ENCODE assay signal across 18 mouse cellular contexts in genomic region chr5:25761850-25762249, GRCm38 (mm10). TPM values are rescaled to one million over a fixed set of nuclear protein-coding genes. Genes with fewer than 3 reads are reported as not detected.
DNase-seq lines count a peak whose midpoint lies in the region; ATAC-seq lines count a peak whose summit lies in the region.
"Had no signal": no experiment of that assay in that cellular context is flagged by ENCODE, and none has a peak within 500 bp of the region (broad histone marks: within the 10 kb centered on the region; RNA-seq: fewer than 3 reads in every experiment).

No protein-coding gene starts in this region.

- peak overlapping the region; percentile 87; the same call in 1 of the 2 replicates for H3K4me2 ChIP-seq in heart, embryonic 15.5 days
- H3K4me2 ChIP-seq: liver, embryonic 11.5 days; lung, embryonic 14.5 days; neural tube, embryonic 13.5 days; stomach, embryonic 15.5 days had no signal

- H3K9ac ChIP-seq in heart, embryonic 15.5 days, result no peak overlapping the region
- H3K9ac ChIP-seq: lung, embryonic 14.5 days; neural tube, embryonic 13.5 days; stomach, embryonic 15.5 days had no signal

- H3K4me1 ChIP-seq in heart, embryonic 15.5 days (replicated peaks), result peaks cover 17% of the 10 kb centered on the region

- intact Hi-C loops in heart, postnatal 10 days (cut with DNase I), result no loop called here

- H3K36me3 ChIP-seq in heart, embryonic 15.5 days, result no peaks in the 10 kb centered on the region
- H3K36me3 ChIP-seq: hindbrain, embryonic 10.5 days; neural tube, embryonic 13.5 days; stomach, embryonic 15.5 days had no signal

- no peaks in the 10 kb centered on the region for H3K27me3 ChIP-seq in heart, embryonic 15.5 days

- 51% methylated on average over 2 of the region's 2 CpGs for WGBS in heart, embryonic 15.5 days

- ATAC-seq in heart, embryonic 15.5 days (replicated peaks; ENCODE audit: insufficient number of reproducible peaks, insufficient read depth, low FRiP score, low read depth), result no peak

- peak; percentile 34 to 40 for DNase-seq in heart, adult 18-20 months
- no peak for DNase-seq in heart, postnatal 10 days
- peak; percentile 34 for DNase-seq in layer of hippocampus, adult 9-11 months
- DNase-seq in layer of hippocampus, adult 9-10 months (ENCODE audit: low spot score), result no peak
- peak; percentile 63 for DNase-seq in brain, adult 2 months (ENCODE audit: low read depth, low spot score)
- DNase-seq in spleen, postnatal 10 days (ENCODE audit: low spot score in 2 of 2), result no peak
- DNase-seq: adrenal gland, postnatal 14 days; cerebellum, postnatal 14 days; kidney, adult 11 months; kidney, postnatal 14 days; left cerebral cortex, postnatal 4 days; lung, embryonic 14.5 days had no signal

- H3K4me3 ChIP-seq in heart, embryonic 15.5 days, result no peak overlapping the region
- H3K4me3 ChIP-seq: hindbrain, embryonic 10.5 days; neural tube, embryonic 13.5 days; stomach, embryonic 15.5 days had no signal

- H3K9me3 ChIP-seq in heart, embryonic 15.5 days (replicated peaks), result no peaks in the 10 kb centered on the region
- H3K9me3 ChIP-seq: hindbrain, embryonic 10.5 days; neural tube, embryonic 13.5 days; stomach, embryonic 15.5 days had no signal

- H3K27ac ChIP-seq in heart, embryonic 15.5 days, result peak overlapping the region; percentile 14; the same call in 1 of the 2 replicates
- H3K27ac ChIP-seq: hindbrain, embryonic 10.5 days; macrophage; neural tube, embryonic 13.5 days; stomach, embryonic 15.5 days had no signal

RNA-seq across cellular contexts. Expression of gene Actr3b, which starts 2.1 kb away (rescaled TPM):
- total RNA-seq in heart, adult 18-20 months (2021), result 10 to 100 TPM; 41.9 to 47.6 TPM
- total RNA-seq in heart, postnatal 10 days (2021), result 10 to 100 TPM; 18.6 to 19.5 TPM
- 28.6 and 29.7 TPM in 2 replicates for polyA plus RNA-seq in heart, embryonic 15.5 days (2015; fragmentation: Nextera tagmentation; extraction: Ambion mirVana)

RNA-seq across cellular contexts. Expression of gene Xrcc2, which starts 56.2 kb away (rescaled TPM):
- total RNA-seq in heart, adult 18-20 months (2021), result 1 to 10 TPM; 5.6 to 6.2 TPM
- 1 to 10 TPM; 5.6 to 7.2 TPM for total RNA-seq in heart, postnatal 10 days (2021)
- polyA plus RNA-seq in heart, embryonic 15.5 days (2015; fragmentation: Nextera tagmentation; extraction: Ambion mirVana), result 5.7 and 7.6 TPM in 2 replicates

Comparison
In these comparisons a context has a peak if more than half of its experiments do, and no peak if none do; other contexts are left out.
1. DNase-seq: peak in heart, adult 18-20 months (2 of 2), layer of hippocampus, adult 9-11 months (single experiment) and brain, adult 2 months (single experiment); none in heart, postnatal 10 days (0 of 2), layer of hippocampus, adult 9-10 months (single experiment) and spleen, postnatal 10 days (0 of 2).